Mouse (Mus musculus): ENCODE results near the gene Gm43951. TPM values are rescaled to one million over a fixed set of nuclear protein-coding genes. Genes with fewer than 3 reads are reported as not detected.

The Gm43951 gene
- polyA plus RNA-seq, 1 experiment, result 5.1 TPM

- no peak overlapping the region for H3K4me3 ChIP-seq (ENCODE audit: low read depth, low read length)
- H3K36me3 ChIP-seq (ENCODE audit: control insufficient read depth, insufficient read depth, low read length, poor library complexity, severe bottlenecking), result peaks cover 2% of the 10 kb centered on the region; the same call in 1 of the 2 replicates
- H3K27ac ChIP-seq (ENCODE audit: insufficient read depth, low read length), result no peak overlapping the region
- no peaks in the 10 kb centered on the region for H3K9me3 ChIP-seq (replicated peaks; ENCODE audit: control insufficient read depth, insufficient read depth, low read length, poor library complexity, severe bottlenecking)
- H3K4me1 ChIP-seq (ENCODE audit: control insufficient read depth, insufficient read depth, low read length), result no peaks in the 10 kb centered on the region
- TF ChIP-seq EP300 (IDR thresholded peaks at IDR 0.05; ENCODE audit: insufficient read depth, low read depth, low read length) (no peak), CTCF (IDR thresholded peaks at IDR 0.05; ENCODE audit: low read depth, low read length) (no peak)
- no peaks in the 10 kb centered on the region for H3K27me3 ChIP-seq (ENCODE audit: control insufficient read depth, insufficient read depth, low read length, poor library complexity, severe bottlenecking)
- no peak overlapping the region for H3K9ac ChIP-seq (ENCODE audit: low read depth, poor library complexity, severe bottlenecking)
Observed at GRCm38 (mm10) chr11:72155981-72156428, 50.6 kb downstream of the Gm43951 start.

DNA sequence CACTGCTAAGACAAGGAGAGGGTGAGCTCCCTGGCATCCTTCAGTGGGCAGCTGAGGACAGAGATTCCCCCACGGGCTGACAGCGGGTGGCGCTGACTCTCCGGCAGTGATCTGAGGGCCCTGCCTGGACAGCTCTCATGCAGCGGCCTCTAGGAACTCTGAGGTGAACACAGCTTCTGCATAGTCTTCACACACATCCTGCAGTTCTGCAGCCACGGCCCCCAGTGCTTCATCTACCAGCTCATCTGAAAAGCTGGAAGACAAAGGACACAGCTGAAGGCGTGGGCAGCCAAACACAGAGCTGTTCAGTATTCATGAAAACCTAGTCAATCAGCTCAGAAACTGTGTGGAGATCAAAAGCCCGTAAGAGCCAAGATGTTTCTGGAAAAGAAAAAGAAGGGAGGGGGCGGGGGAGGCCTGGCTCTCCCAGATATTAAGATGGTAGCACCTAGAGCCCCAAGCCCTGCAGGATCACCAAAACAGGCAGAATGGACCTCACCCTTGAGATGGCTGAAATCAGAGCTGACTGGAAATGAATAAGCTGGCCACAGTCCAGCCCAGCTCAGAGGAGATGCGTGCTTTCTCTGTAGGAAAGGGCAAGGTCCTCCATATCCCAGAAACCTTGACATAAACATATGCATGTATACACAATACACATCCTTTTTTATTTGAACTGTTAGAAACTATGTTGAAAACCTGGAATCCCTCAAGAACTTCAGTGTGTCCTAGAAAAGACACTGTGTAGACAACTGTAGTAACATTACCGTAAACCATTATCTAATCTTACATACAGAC lies 51.3 kb downstream of the Gm43951 start:
- H3K9ac ChIP-seq (ENCODE audit: low read depth, poor library complexity, severe bottlenecking), result no peak overlapping the region
- H3K4me3 ChIP-seq (ENCODE audit: low read depth, low read length), result no peak overlapping the region
- TF ChIP-seq EP300 (IDR thresholded peaks at IDR 0.05; ENCODE audit: insufficient read depth, low read depth, low read length) (no peak), POLR2A (IDR thresholded peaks at IDR 0.05; ENCODE audit: insufficient read depth, low read length) (no peak), CTCF (IDR thresholded peaks at IDR 0.05; ENCODE audit: low read depth, low read length) (no peak)
- no peaks in the 10 kb centered on the region for H3K9me3 ChIP-seq (replicated peaks; ENCODE audit: control insufficient read depth, insufficient read depth, low read length, poor library complexity, severe bottlenecking)
- no peak overlapping the region for H3K27ac ChIP-seq (ENCODE audit: insufficient read depth, low read length)
- H3K4me1 ChIP-seq (ENCODE audit: control insufficient read depth, insufficient read depth, low read length), result no peaks in the 10 kb centered on the region
- H3K36me3 ChIP-seq (ENCODE audit: control insufficient read depth, insufficient read depth, low read length, poor library complexity, severe bottlenecking), result peaks cover 2% of the 10 kb centered on the region; the same call in 1 of the 2 replicates
- H3K27me3 ChIP-seq (ENCODE audit: control insufficient read depth, insufficient read depth, low read length, poor library complexity, severe bottlenecking), result no peaks in the 10 kb centered on the region

Other genes starting within 250 kb of the Gm43951 start
- gene Aipl1, start 169.3 kb downstream of the Gm43951 start, polyA plus RNA-seq (2011; ENCODE audit: insufficient read depth, insufficient read length, low read depth, missing spikeins), result 1.1 and 1.3 TPM in 2 replicates
- gene Pimreg, start 164.8 kb downstream of the Gm43951 start, polyA plus RNA-seq (2011; ENCODE audit: insufficient read depth, insufficient read length, low read depth, missing spikeins), result 43.6 and 49.3 TPM in 2 replicates
- gene Pitpnm3, start 71.1 kb downstream of the Gm43951 start, polyA plus RNA-seq (2011; ENCODE audit: insufficient read depth, insufficient read length, low read depth, missing spikeins), result 0.24 and 0.42 TPM in 2 replicates
- gene 4933427D14Rik, start 619 bp upstream of the Gm43951 start, polyA plus RNA-seq (2011; ENCODE audit: insufficient read depth, insufficient read length, low read depth, missing spikeins), result 14.5 and 16.0 TPM in 2 replicates
- 101 and 110 TPM in 2 replicates for gene Txndc17, start 707 bp upstream of the Gm43951 start, polyA plus RNA-seq (2011; ENCODE audit: insufficient read depth, insufficient read length, low read depth, missing spikeins)
- gene Med31, start 8.8 kb upstream of the Gm43951 start, polyA plus RNA-seq (2011; ENCODE audit: insufficient read depth, insufficient read length, low read depth, missing spikeins), result 25.3 and 25.7 TPM in 2 replicates
- gene Slc13a5, start 60.4 kb upstream of the Gm43951 start, polyA plus RNA-seq (2011; ENCODE audit: insufficient read depth, insufficient read length, low read depth, missing spikeins), result 0.31 and 1.4 TPM in 2 replicates
- gene Xaf1, start 94.8 kb upstream of the Gm43951 start, polyA plus RNA-seq (2011; ENCODE audit: insufficient read depth, insufficient read length, low read depth, missing spikeins), result 8.2 and 9.0 TPM in 2 replicates
- not detected in 2 replicates for gene Fbxo39, start 107.6 kb upstream of the Gm43951 start, polyA plus RNA-seq (2011; ENCODE audit: insufficient read depth, insufficient read length, low read depth, missing spikeins)
- 0.64 and 0.87 TPM in 2 replicates for gene Tekt1, start 155.6 kb upstream of the Gm43951 start, polyA plus RNA-seq (2011; ENCODE audit: insufficient read depth, insufficient read length, low read depth, missing spikeins)
- gene Smtnl2, start 204.9 kb upstream of the Gm43951 start, polyA plus RNA-seq (2011; ENCODE audit: insufficient read depth, insufficient read length, low read depth, missing spikeins), result 19.7 and 24.3 TPM in 2 replicates
- not detected in 2 replicates for gene Ggt6, start 228.7 kb upstream of the Gm43951 start, polyA plus RNA-seq (2011; ENCODE audit: insufficient read depth, insufficient read length, low read depth, missing spikeins)
- 296 and 298 TPM in 2 replicates for gene Mybbp1a, start 234.5 kb upstream of the Gm43951 start, polyA plus RNA-seq (2011; ENCODE audit: insufficient read depth, insufficient read length, low read depth, missing spikeins)

All from ES-Bruce4 (cell line).